Mouse (Mus musculus): ENCODE measurements at regions not wholly inside any gene's neighbourhood (a gene's known extent, or its start where the extent isn't known, plus 50 kb on each side); places are given as distances from the start of the nearest gene placed in this dataset.

GRCm38 (mm10) chr8:103270815-103271553, 485.5 kb upstream of the Cdh11 start:
- DNase-seq (ENCODE audit: low spot score) = peak; percentile 37

DNA sequence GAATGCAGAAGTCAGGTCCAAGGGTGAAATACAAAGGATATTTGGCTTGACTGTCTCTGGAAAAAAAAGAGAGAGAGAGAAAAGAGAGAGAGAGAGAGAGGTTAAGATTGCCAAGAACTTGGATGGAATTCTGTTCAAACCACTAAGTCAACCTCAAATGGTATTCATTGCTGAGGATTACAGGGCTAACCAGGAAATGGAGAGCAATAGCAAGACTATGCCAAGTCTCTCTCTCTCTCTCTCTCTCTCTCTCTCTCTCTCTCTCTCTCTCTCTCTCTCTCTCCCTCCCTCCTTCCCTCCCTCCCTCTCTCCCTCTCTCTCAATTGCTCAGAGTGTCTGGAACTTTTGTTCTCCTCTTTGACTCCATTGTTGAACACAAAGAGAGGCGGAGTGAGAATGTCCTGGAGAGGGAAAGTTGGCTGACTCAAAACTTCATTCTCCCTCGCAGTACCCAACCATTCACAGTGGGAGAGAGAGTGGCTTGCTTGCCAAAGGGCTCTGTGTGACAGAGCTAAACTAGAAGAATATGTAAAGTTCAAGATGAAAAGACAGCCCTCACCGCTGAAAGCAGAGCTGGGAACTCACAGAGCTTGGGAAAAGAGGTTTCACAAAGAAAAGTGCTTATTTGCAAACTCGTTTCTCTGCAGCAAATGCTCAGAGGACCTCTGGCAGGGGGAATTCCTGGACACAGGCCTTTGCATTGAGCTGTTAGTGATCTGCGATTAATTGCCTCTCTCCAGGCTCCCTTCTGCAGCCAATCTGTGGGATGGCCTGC, 487.1 kb upstream of the Cdh11 start:
- DNase-seq (ENCODE audit: low spot score) = peak; percentile 29

GRCm38 (mm10) chr8:103273476-103273875, 488.0 kb upstream of the Cdh11 start:
- DNase-seq (ENCODE audit: low spot score) = no peak

DNA sequence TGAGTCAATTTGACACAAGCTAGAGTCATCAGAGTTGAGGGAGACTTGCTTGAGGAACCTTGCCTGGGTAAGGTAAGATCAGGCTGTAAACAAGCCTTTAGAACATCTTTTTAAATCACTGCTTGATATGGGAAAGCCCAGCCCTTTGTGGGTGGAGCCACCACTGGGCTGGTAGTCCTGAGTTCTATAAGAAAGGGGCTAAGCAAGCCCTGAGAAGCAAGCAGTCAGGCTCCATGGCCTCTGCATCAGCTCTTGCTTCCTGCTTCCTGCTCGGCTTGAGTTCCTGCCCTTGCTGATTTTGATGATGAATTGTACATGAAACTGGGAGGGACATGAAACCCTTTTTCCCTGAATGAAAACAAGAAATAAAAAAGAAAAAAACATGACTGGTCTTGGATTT, 496.4 kb upstream of the Cdh11 start:
- DNase-seq (ENCODE audit: low spot score) = no peak

DNA sequence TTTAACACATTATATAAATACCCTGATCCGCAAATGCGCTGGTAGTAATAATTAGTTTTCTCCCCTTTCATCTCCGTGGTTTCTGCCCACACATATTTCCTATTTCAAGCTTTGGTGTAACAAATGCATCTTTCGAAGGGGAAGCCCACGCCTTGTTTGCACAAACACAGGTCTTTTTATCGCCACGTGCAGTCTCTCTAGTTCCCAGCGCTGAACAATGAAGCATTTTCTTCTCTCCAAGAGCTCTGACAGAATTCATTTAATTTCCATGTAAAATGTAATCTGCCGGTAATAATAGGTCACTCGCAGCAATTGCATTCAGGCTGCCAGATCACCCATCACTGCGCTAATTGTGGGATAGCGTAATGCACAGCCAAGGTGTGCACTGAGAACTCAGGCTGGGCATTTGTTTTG, 503.1 kb upstream of the Cdh11 start:
- peak; percentile 24 for DNase-seq (ENCODE audit: low spot score)

DNA sequence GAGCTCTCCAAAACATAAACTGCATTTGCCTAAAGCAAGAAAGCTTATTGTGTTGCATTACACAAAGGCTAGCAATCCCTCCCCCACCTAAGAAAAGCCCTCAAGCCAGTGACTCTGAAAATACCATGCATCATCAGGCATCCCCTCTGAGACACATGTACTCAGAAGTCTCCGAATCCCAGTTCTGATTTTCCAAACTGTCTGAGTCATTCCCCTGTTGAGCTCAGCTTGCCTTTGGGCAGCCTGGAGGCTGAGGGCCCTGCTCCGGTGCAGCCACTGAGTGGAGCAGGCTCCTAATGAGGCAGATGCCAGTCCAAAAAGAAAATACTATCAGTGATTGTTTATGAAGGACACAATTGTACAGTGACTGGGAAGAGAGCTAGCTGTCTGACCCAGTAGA, 507.5 kb upstream of the Cdh11 start:
- DNase-seq (ENCODE audit: low spot score) = peak; percentile 10

GRCm38 (mm10) chr8:103306476-103307183, 521.2 kb upstream of the Cdh11 start:
- DNase-seq (ENCODE audit: low spot score) = no peak

DNA sequence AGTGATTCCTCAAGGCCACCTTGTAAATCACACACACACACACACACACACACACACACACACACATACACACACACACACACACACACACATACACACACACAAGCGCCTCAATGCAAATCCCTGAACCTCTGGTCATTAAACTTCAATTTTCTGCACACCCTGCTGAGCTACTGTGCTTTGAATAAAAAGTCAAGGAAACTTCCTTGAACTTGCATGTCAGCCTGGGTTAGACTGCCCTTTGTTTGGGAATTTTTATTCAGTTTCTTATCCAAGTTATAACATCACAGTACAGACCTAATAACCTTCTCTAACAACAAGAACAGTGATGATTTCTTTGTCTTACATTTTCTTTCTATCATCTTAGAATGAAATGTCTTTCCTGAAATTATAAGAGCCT, 528.1 kb upstream of the Cdh11 start:
- DNase-seq (ENCODE audit: low spot score) = peak; percentile 67

- DNase-seq (ENCODE audit: low spot score) = peak; percentile 88
Measured at GRCm38 (mm10) chr8:103314279-103315022, 529.0 kb upstream of the Cdh11 start.

DNA sequence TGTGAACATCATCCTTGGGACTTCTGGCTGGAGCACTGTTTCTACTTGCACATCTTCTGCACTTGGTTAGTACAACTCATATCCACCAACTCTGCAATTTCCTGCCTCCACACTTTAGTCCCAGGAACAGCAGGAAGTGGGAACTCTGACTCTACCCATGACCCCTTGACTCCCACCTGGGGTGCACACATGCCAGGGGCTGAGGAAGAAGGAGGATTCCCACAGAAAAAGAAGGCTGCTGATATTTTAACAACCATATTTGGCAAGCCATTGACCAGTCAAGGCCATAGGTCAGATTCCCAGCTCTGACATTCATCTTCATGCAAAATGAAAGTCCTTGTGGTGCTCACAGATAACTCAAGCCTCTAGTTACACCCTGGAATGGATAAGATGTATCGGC, 530.3 kb upstream of the Cdh11 start:
- DNase-seq (ENCODE audit: low spot score) = no peak

DNA sequence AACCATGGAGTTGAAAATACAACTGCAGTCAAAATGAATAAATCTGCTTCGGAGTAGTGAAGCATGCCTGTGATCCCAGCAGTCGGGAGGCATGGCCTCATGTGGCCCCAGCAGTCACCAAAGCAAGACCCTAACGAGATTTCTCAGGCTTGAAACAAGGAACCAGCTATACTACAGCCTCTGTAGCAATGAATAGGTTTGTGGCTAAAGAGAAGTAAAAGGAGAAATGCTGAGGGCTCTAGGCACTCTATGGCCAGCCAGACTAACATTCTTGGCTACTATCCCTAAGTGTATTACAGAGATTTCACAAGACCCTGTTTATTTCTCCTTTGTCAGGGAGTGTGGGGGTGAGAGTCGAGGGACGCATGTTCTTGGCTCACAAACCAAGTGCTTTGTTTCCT, 531.2 kb upstream of the Cdh11 start:
- peak; percentile 74 for DNase-seq (ENCODE audit: low spot score)

- no peak for DNase-seq (ENCODE audit: low spot score)
Measured at GRCm38 (mm10) chr8:103317149-103317725, 531.8 kb upstream of the Cdh11 start.

GRCm38 (mm10) chr8:103324016-103324665, 538.7 kb upstream of the Cdh11 start:
- DNase-seq (ENCODE audit: low spot score) = no peak

DNA sequence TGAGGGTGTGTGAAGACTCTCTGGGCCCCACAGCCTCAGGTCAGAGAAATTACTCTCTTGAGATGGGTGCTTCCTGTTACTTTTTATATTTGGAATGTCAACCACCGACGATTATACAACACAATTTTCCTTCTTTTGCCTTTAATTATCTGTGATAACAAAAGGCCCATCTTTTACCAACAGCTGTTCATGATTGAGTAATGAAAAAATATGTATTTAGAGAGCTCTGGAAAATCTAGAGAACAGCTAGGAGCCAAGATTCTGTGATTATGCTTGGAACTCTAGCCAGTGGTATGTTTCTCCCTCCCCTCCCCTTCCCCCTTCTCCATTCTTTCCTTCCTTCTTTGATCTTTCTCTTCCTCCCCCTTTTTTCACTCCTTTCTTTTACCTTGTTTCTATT, 546.0 kb upstream of the Cdh11 start:
- no peak for DNase-seq (ENCODE audit: low spot score)

DNA sequence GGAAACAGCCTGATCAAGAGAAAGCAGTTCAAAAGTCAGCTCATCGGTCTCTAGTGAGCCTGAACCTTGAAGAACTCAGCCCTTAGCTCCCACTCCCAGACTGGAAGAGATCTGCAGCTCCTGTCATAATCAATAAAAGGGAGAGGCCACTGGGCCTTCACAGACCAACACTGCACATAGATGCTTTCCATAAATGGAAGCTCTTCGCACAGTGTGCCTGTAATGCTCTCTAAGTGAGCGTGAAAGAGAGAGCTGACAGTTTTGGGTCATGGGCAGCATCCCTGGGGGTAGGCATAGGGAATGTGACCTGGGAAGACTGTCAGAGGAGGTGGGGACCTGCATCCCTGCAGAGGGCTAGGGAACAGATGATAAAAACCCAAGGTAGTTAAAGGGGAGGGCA, 551.9 kb upstream of the Cdh11 start:
- peak; percentile 77 for DNase-seq (ENCODE audit: low spot score)

- DNase-seq (ENCODE audit: low spot score) = no peak
Measured at GRCm38 (mm10) chr8:103339042-103339441, 553.6 kb upstream of the Cdh11 start.

DNA sequence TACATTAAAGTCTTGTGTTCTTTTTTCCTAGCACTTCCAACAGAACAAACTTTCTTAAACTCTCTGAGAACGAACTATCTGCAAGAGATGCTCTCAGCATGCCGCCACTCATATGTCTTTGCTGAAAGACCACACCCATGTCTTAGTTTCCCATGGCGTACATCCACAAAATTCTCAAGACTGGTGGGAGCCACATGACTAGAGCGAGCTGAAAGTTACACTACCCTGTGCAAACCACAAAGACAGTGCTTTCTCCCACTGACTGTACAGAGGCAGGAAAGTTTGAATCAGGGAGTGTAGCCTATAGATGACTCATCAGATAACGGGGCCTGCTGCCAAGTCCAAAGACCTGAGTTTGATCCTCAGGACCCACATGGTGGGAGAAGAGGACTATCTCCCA, 554.5 kb upstream of the Cdh11 start:
- no peak for DNase-seq (ENCODE audit: low spot score)

DNA sequence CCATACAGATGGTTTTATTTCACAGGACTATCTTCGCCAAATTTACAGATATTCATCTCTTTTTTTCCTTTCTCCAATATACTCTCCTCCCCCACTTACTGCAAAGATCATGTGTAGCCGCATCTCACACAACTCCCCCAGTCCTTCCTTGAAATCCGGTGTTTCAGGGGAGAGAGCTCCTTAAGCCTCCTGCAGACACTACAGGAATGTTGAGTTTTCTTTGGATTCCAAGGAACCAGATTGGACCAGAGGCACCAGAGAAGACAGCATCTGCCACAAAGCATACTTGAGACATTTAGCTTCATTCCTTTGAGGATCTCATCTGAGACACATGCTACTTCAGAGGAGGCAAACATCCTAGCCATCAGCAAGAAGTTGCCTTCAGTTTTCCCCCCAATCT, 558.4 kb upstream of the Cdh11 start:
- DNase-seq (ENCODE audit: low spot score) = no peak

GRCm38 (mm10) chr8:103344871-103345270, 559.4 kb upstream of the Cdh11 start:
- no peak for DNase-seq (ENCODE audit: low spot score)

DNA sequence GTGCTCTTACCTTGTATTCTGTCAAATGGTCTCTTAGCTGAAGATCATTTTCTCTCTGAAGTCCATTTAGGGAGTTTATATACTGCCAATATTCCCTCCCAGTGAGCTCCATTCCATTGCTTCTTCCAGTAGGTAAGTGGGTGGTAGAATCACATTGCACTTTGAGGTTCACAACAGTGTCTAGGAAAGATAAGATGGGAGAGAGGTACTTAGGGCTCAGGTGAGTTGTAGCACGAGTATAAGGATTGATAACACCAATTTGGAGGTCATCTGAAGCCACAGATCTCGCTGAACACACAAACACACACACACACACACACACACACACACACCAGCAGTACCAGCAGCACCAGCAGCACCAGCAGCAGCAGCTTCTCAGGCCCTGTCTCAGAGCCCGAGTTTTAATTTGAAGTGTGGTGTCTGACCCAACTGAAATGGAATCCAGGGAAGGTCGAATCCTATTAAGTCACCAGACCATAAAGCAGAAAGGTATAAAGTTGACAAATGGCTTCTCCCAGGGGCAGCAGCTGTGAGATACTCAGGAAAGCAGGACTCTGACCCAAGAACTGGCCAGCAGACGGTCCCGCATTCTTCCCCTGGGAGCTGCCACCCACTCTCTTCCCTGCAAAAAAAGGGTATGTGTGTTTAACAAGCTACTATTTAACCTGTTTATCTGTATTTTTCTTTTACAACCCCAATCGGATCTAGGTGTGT, 561.9 kb upstream of the Cdh11 start:
- peak; percentile 29 for DNase-seq (ENCODE audit: low spot score)

DNA sequence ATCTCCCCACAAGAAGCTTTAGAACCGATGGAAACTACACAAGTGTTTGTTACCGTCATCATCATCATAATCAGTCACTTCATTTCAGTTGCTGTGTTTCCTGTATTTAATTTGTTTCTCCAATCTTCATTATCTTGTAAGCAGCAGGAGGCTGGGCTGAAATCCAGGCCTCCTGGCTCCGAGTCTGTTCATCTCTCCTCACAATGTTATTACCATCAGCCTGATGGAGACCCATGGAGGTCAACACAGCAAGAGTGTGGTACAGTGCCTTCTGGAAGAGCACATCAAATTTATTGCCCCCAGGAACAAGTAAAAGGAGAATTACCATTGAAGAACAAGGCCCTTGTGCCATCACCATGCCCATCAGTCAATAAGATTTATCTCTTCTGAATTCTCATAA, 576.3 kb upstream of the Cdh11 start:
- no peak for DNase-seq (ENCODE audit: low spot score)
